Mouse (Mus musculus) forebrain, embryonic 11.5 days (tissue): ENCODE data around the gene Hdac1. TPM values are rescaled to one million over a fixed set of nuclear protein-coding genes. Genes with fewer than 3 reads are reported as not detected.

Experiments
- ATAC-seq: fragments of 200-750 bp; cut with Nextera tagmentation; replicated peaks from 2 replicates; pipeline ENCODE4 v1.8.0; 2017; ENCODE audit warnings: moderate TSS enrichment; ENCODE audit not compliant: low FRiP score
- DNase-seq: peaks from one replicate; pipeline ENCODE4 v3.0.0-alpha.2; 2017; ENCODE audit warnings: low spot score
- H3K27ac ChIP-seq: fragments of 300-500 bp; sonication (generic); 2 replicates; pipeline ENCODE4 v1.5.1; 2014; ENCODE audit warnings: low read depth, low read length
- H3K27me3 ChIP-seq: fragments of 300-500 bp; sonication (generic); 2 replicates; pipeline ENCODE4 v1.6.1; 2014; ENCODE audit warnings: mild to moderate bottlenecking, low read length, mixed read lengths; ENCODE audit not compliant: control insufficient read depth, insufficient read depth
- H3K36me3 ChIP-seq: fragments of 300-500 bp; sonication (generic); 2 replicates; pipeline ENCODE4 v1.6.1; 2014; ENCODE audit warnings: mild to moderate bottlenecking, low read length, moderate library complexity, mixed read lengths; ENCODE audit not compliant: control insufficient read depth, insufficient read depth
- H3K4me1 ChIP-seq: fragments of 300-500 bp; sonication (generic); replicated peaks from 2 replicates; pipeline ENCODE4 v1.6.1; 2014; ENCODE audit warnings: low read length, mixed read lengths; ENCODE audit not compliant: control insufficient read depth, insufficient read depth
- H3K4me2 ChIP-seq: fragments of 300-500 bp; sonication (generic); 2 replicates; pipeline ENCODE4 v1.6.1; 2014; ENCODE audit warnings: low read depth, mild to moderate bottlenecking, low read length, moderate library complexity, mixed read lengths; ENCODE audit not compliant: severe bottlenecking
- H3K4me3 ChIP-seq: fragments of 300-500 bp; sonication (generic); 2 replicates; pipeline ENCODE4 v1.5.1; 2014; ENCODE audit warnings: low read depth, low read length
- H3K9ac ChIP-seq: fragments of 300-500 bp; sonication (generic); 2 replicates; pipeline ENCODE4 v1.6.1; 2014; ENCODE audit warnings: low read length
- H3K9me3 ChIP-seq: fragments of 300-500 bp; sonication (generic); 2 replicates; pipeline ENCODE4 v1.6.1; 2016; ENCODE audit warnings: low read length, mixed read lengths; ENCODE audit not compliant: control insufficient read depth
- WGBS: fragments of 180-500 bp; shearing (Covaris S2); extraction: QIAGEN DNeasy Blood & Tissue Kit; methylation state at CpG from one replicate; pipeline ENCODE4 v1.1.7; 2014; 5-methylcytosine and 5-hydroxymethylcytosine counted together
- polyA plus RNA-seq: library from polyadenylated mRNA; unstranded; fragments of >200 nt; fragmentation: Nextera tagmentation; extraction: Ambion mirVana; gene quantifications from 2 replicates; pipeline ENCODE4 v1.2.1, GENCODE M21; 2014

Hdac1 gene
- polyA plus RNA-seq, 1 experiment from 2014 or later, result 262 TPM

GRCm38 (mm10) chr4:129505511-129505910 lies 37.0 kb downstream of the Hdac1 start:
- Histone ChIP-seq H3K27me3 (no peaks in the 10 kb centered on the region), H3K4me3 (no peak overlapping the region), H3K4me2 (no peak overlapping the region), H3K4me1 (no peaks in the 10 kb centered on the region), H3K27ac (no peak overlapping the region), H3K9ac (no peak overlapping the region), H3K36me3 (no peaks in the 10 kb centered on the region), H3K9me3 (no peaks in the 10 kb centered on the region)
- ATAC-seq (no peak), DNase-seq (no peak)
- 76% methylated on average over 3 of the region's 3 CpGs for whole genome bisulfite sequencing

- Histone ChIP-seq H3K27me3 (no peaks in the 10 kb centered on the region), H3K36me3 (no peaks in the 10 kb centered on the region), H3K4me1 (no peaks in the 10 kb centered on the region), H3K9me3 (no peaks in the 10 kb centered on the region), H3K9ac (no peak overlapping the region), H3K4me3 (no peak overlapping the region), H3K27ac (no peak overlapping the region), H3K4me2 (no peak overlapping the region)
- ATAC-seq (no peak), DNase-seq (no peak)
- WGBS, result 81% methylated on average over 11 of the region's 11 CpGs
Measured at GRCm38 (mm10) chr4:129502901-129503444, 39.5 kb downstream of the Hdac1 start.

- ATAC-seq (no peak), DNase-seq (no peak)
- Histone ChIP-seq H3K9me3 (no peaks in the 10 kb centered on the region), H3K27me3 (no peaks in the 10 kb centered on the region), H3K4me3 (no peak overlapping the region), H3K4me2 (no peak overlapping the region), H3K36me3 (no peaks in the 10 kb centered on the region), H3K27ac (no peak overlapping the region), H3K4me1 (no peaks in the 10 kb centered on the region), H3K9ac (no peak overlapping the region)
- WGBS, result 84% methylated on average over 9 of the region's 9 CpGs
Measured at GRCm38 (mm10) chr4:129502327-129502888, 40.1 kb downstream of the Hdac1 start.

GRCm38 (mm10) chr4:129500607-129501566 lies 41.6 kb downstream of the Hdac1 start:
- peak overlapping the region; percentile 39 for H3K4me3 ChIP-seq
- peak overlapping the region; percentile 60 for H3K27ac ChIP-seq
- WGBS, result 3% methylated on average over 40 of the region's 49 CpGs
- peaks cover 9% of the 10 kb centered on the region; the same call in 1 of the 2 replicates for H3K4me1 ChIP-seq
- peak; percentile 98 for DNase-seq
- peak overlapping the region; percentile 78 for H3K4me2 ChIP-seq
- no peaks in the 10 kb centered on the region for H3K9me3 ChIP-seq
- no peaks in the 10 kb centered on the region for H3K27me3 ChIP-seq
- peak overlapping the region; percentile 70 for H3K9ac ChIP-seq
- no peaks in the 10 kb centered on the region for H3K36me3 ChIP-seq
- ATAC-seq, result peak; percentile 94

GRCm38 (mm10) chr4:129500017-129500416 lies 42.5 kb downstream of the Hdac1 start:
- Histone ChIP-seq H3K9me3 (no peaks in the 10 kb centered on the region), H3K4me3 (peak overlapping the region; percentile 39; the same call in 1 of the 2 replicates), H3K27ac (no peak overlapping the region; the same call in 1 of the 2 replicates), H3K4me1 (peaks cover 9% of the 10 kb centered on the region; the same call in 1 of the 2 replicates), H3K36me3 (no peaks in the 10 kb centered on the region), H3K9ac (peak overlapping the region; percentile 70), H3K4me2 (peak overlapping the region; percentile 78), H3K27me3 (no peaks in the 10 kb centered on the region)
- 79% methylated on average over 8 of the region's 8 CpGs for WGBS
- DNase-seq (no peak), ATAC-seq (no peak)

GRCm38 (mm10) chr4:129498941-129499340 lies 43.6 kb downstream of the Hdac1 start:
- no peaks in the 10 kb centered on the region for H3K36me3 ChIP-seq
- no peaks in the 10 kb centered on the region for H3K27me3 ChIP-seq
- peaks cover 9% of the 10 kb centered on the region; the same call in 1 of the 2 replicates for H3K4me1 ChIP-seq
- H3K9ac ChIP-seq, result no peak overlapping the region
- H3K4me2 ChIP-seq, result no peak overlapping the region
- H3K4me3 ChIP-seq, result no peak overlapping the region
- H3K27ac ChIP-seq, result no peak overlapping the region
- no peak for ATAC-seq
- WGBS, result 69% methylated on average over 3 of the region's 3 CpGs
- no peaks in the 10 kb centered on the region for H3K9me3 ChIP-seq
- DNase-seq, result no peak

- WGBS, result 59% methylated on average over 6 of the region's 6 CpGs
- no peak for DNase-seq
- H3K9ac ChIP-seq, result peak overlapping the region; percentile 13; the same call in 1 of the 2 replicates
- H3K4me1 ChIP-seq, result peaks cover 12% of the 10 kb centered on the region
- no peak overlapping the region for H3K27ac ChIP-seq
- H3K36me3 ChIP-seq, result no peaks in the 10 kb centered on the region
- H3K4me2 ChIP-seq, result no peak overlapping the region
- peaks cover 5% of the 10 kb centered on the region for H3K27me3 ChIP-seq
- no peak for ATAC-seq
- H3K9me3 ChIP-seq, result no peaks in the 10 kb centered on the region
- no peak overlapping the region for H3K4me3 ChIP-seq
Measured at GRCm38 (mm10) chr4:129496631-129497030, 45.9 kb downstream of the Hdac1 start.

- Histone ChIP-seq H3K4me2 (no peak overlapping the region), H3K36me3 (no peaks in the 10 kb centered on the region), H3K27ac (no peak overlapping the region), H3K27me3 (peaks cover 12% of the 10 kb centered on the region), H3K4me1 (peaks cover 19% of the 10 kb centered on the region), H3K9ac (peak overlapping the region; percentile 13; the same call in 1 of the 2 replicates), H3K4me3 (no peak overlapping the region), H3K9me3 (no peaks in the 10 kb centered on the region)
- 27% methylated on average over 16 of the region's 16 CpGs for WGBS
- ATAC-seq (no peak), DNase-seq (no peak)
Measured at GRCm38 (mm10) chr4:129495672-129496562, 46.6 kb downstream of the Hdac1 start.
